Mouse (Mus musculus): ENCODE data around the gene Taf3. TPM values are rescaled to one million over a fixed set of nuclear protein-coding genes. Genes with fewer than 3 reads are reported as not detected.

Taf3 gene
- polyA plus RNA-seq, 1 experiment from 2014 or later, result 12.6 TPM

- H3K36me3 ChIP-seq (ENCODE audit: insufficient read depth, low read length), result no peaks in the 10 kb centered on the region
- peaks cover 29% of the 10 kb centered on the region for H3K27me3 ChIP-seq (ENCODE audit: insufficient read depth, low read length)
- under 1% methylated on average over 22 of the region's 22 CpGs for WGBS
- no peaks in the 10 kb centered on the region for H3K9me3 ChIP-seq (replicated peaks; ENCODE audit: low read length)
- H3K4me2 ChIP-seq (ENCODE audit: low read length), result peak overlapping the region; percentile 91
- peak overlapping the region; percentile 55 for H3K9ac ChIP-seq (ENCODE audit: low read depth, low read length)
- no peak for DNase-seq (ENCODE audit: low spot score)
- H3K27ac ChIP-seq, result peak overlapping the region; percentile 67
- TF ChIP-seq CTCF (IDR thresholded peaks at IDR 0.05; ENCODE audit: low read depth), result no peak
- H3K4me1 ChIP-seq (replicated peaks; ENCODE audit: insufficient read depth, low read length), result peaks cover 4% of the 10 kb centered on the region; the same call in 1 of the 2 replicates
- H3K4me3 ChIP-seq (replicated peaks; ENCODE audit: low read depth, low read length), result peak overlapping the region; percentile 57
- no peak for ATAC-seq (replicated peaks; ENCODE audit: low FRiP score, low read depth)
Measured at GRCm38 (mm10) chr2:9879092-9879491, 169.3 kb downstream of the Taf3 start.

GRCm38 (mm10) chr2:9878564-9879081 lies 169.8 kb downstream of the Taf3 start:
- WGBS, result under 1% methylated on average over 32 of the region's 33 CpGs
- peak; percentile 76 for DNase-seq (ENCODE audit: low spot score)
- Histone ChIP-seq H3K9me3 (replicated peaks; ENCODE audit: low read length) (no peaks in the 10 kb centered on the region), H3K4me3 (replicated peaks; ENCODE audit: low read depth, low read length) (peak overlapping the region; percentile 57), H3K36me3 (ENCODE audit: insufficient read depth, low read length) (no peaks in the 10 kb centered on the region), H3K9ac (ENCODE audit: low read depth, low read length) (peak overlapping the region; percentile 55), H3K4me2 (ENCODE audit: low read length) (peak overlapping the region; percentile 91), H3K4me1 (replicated peaks; ENCODE audit: insufficient read depth, low read length) (peaks cover 4% of the 10 kb centered on the region; the same call in 1 of the 2 replicates), H3K27ac (peak overlapping the region; percentile 67), H3K27me3 (ENCODE audit: insufficient read depth, low read length) (peaks cover 30% of the 10 kb centered on the region)
- peak; percentile 49 for ATAC-seq (replicated peaks; ENCODE audit: low FRiP score, low read depth)
- TF ChIP-seq CTCF (IDR thresholded peaks at IDR 0.05; ENCODE audit: low read depth), result no peak

- no peak for TF ChIP-seq CTCF (IDR thresholded peaks at IDR 0.05; ENCODE audit: low read depth)
- under 1% methylated on average over 19 of the region's 19 CpGs for WGBS
- peaks cover 4% of the 10 kb centered on the region; the same call in 1 of the 2 replicates for H3K4me1 ChIP-seq (replicated peaks; ENCODE audit: insufficient read depth, low read length)
- peaks cover 30% of the 10 kb centered on the region for H3K27me3 ChIP-seq (ENCODE audit: insufficient read depth, low read length)
- no peaks in the 10 kb centered on the region for H3K9me3 ChIP-seq (replicated peaks; ENCODE audit: low read length)
- H3K4me3 ChIP-seq (replicated peaks; ENCODE audit: low read depth, low read length), result peak overlapping the region; percentile 57
- H3K4me2 ChIP-seq (ENCODE audit: low read length), result peak overlapping the region; percentile 91
- H3K9ac ChIP-seq (ENCODE audit: low read depth, low read length), result peak overlapping the region; percentile 58; the same call in 1 of the 2 replicates
- no peaks in the 10 kb centered on the region for H3K36me3 ChIP-seq (ENCODE audit: insufficient read depth, low read length)
- ATAC-seq (replicated peaks; ENCODE audit: low FRiP score, low read depth), result no peak
- DNase-seq (ENCODE audit: low spot score), result no peak
- peak overlapping the region; percentile 67 for H3K27ac ChIP-seq
Measured at GRCm38 (mm10) chr2:9877966-9878563, 170.3 kb downstream of the Taf3 start.

- Histone ChIP-seq H3K9me3 (replicated peaks; ENCODE audit: low read length) (no peaks in the 10 kb centered on the region), H3K27me3 (ENCODE audit: insufficient read depth, low read length) (peaks cover 33% of the 10 kb centered on the region), H3K27ac (peak overlapping the region; percentile 80), H3K36me3 (ENCODE audit: insufficient read depth, low read length) (no peaks in the 10 kb centered on the region), H3K4me3 (replicated peaks; ENCODE audit: low read depth, low read length) (peak overlapping the region; percentile 57), H3K9ac (ENCODE audit: low read depth, low read length) (peak overlapping the region; percentile 58), H3K4me1 (replicated peaks; ENCODE audit: insufficient read depth, low read length) (no peaks in the 10 kb centered on the region; the same call in 1 of the 2 replicates), H3K4me2 (ENCODE audit: low read length) (peak overlapping the region; percentile 91)
- no peak for TF ChIP-seq CTCF (IDR thresholded peaks at IDR 0.05; ENCODE audit: low read depth)
- DNase-seq (ENCODE audit: low spot score) (no peak), ATAC-seq (replicated peaks; ENCODE audit: low FRiP score, low read depth) (no peak)
- 1% methylated on average over 35 of the region's 35 CpGs for WGBS
Measured at GRCm38 (mm10) chr2:9877326-9877690, 171.1 kb downstream of the Taf3 start.

GRCm38 (mm10) chr2:9876621-9877325 lies 171.6 kb downstream of the Taf3 start:
- no peak for ATAC-seq (replicated peaks; ENCODE audit: low FRiP score, low read depth)
- no peak for TF ChIP-seq CTCF (IDR thresholded peaks at IDR 0.05; ENCODE audit: low read depth)
- Histone ChIP-seq H3K27ac (peak overlapping the region; percentile 80), H3K9me3 (replicated peaks; ENCODE audit: low read length) (no peaks in the 10 kb centered on the region), H3K27me3 (ENCODE audit: insufficient read depth, low read length) (peaks cover 30% of the 10 kb centered on the region), H3K4me2 (ENCODE audit: low read length) (peak overlapping the region; percentile 91), H3K9ac (ENCODE audit: low read depth, low read length) (peak overlapping the region; percentile 58), H3K36me3 (ENCODE audit: insufficient read depth, low read length) (no peaks in the 10 kb centered on the region), H3K4me1 (replicated peaks; ENCODE audit: insufficient read depth, low read length) (no peaks in the 10 kb centered on the region; the same call in 1 of the 2 replicates), H3K4me3 (replicated peaks; ENCODE audit: low read depth, low read length) (peak overlapping the region; percentile 57)
- DNase-seq (ENCODE audit: low spot score), result no peak
- 9% methylated on average over 31 of the region's 31 CpGs for WGBS

- no peaks in the 10 kb centered on the region for H3K9me3 ChIP-seq (replicated peaks; ENCODE audit: low read length)
- DNase-seq (ENCODE audit: low spot score), result no peak
- peaks cover 24% of the 10 kb centered on the region for H3K27me3 ChIP-seq (ENCODE audit: insufficient read depth, low read length)
- H3K36me3 ChIP-seq (ENCODE audit: insufficient read depth, low read length), result no peaks in the 10 kb centered on the region
- H3K4me1 ChIP-seq (replicated peaks; ENCODE audit: insufficient read depth, low read length), result no peaks in the 10 kb centered on the region; the same call in 1 of the 2 replicates
- peak overlapping the region; percentile 57 for H3K4me3 ChIP-seq (replicated peaks; ENCODE audit: low read depth, low read length)
- TF ChIP-seq CTCF (IDR thresholded peaks at IDR 0.05; ENCODE audit: low read depth), result no peak
- 43% methylated on average over 12 of the region's 12 CpGs for WGBS
- ATAC-seq (replicated peaks; ENCODE audit: low FRiP score, low read depth), result no peak
- H3K4me2 ChIP-seq (ENCODE audit: low read length), result peak overlapping the region; percentile 91
- H3K27ac ChIP-seq, result peak overlapping the region; percentile 57; the same call in 1 of the 2 replicates
- peak overlapping the region; percentile 58; the same call in 1 of the 2 replicates for H3K9ac ChIP-seq (ENCODE audit: low read depth, low read length)
Measured at GRCm38 (mm10) chr2:9875676-9876357, 172.6 kb downstream of the Taf3 start.
